Mouse (Mus musculus): ENCODE results near the gene S100a6. TPM values are rescaled to one million over a fixed set of nuclear protein-coding genes. Genes with fewer than 3 reads are reported as not detected.
A peak's percentile ranks its signal among the peaks of the same experiment; 100 is the strongest.

Gene S100a6
- polyA plus RNA-seq, 1 experiment from 2014 or later, result 28.9 TPM

DNA sequence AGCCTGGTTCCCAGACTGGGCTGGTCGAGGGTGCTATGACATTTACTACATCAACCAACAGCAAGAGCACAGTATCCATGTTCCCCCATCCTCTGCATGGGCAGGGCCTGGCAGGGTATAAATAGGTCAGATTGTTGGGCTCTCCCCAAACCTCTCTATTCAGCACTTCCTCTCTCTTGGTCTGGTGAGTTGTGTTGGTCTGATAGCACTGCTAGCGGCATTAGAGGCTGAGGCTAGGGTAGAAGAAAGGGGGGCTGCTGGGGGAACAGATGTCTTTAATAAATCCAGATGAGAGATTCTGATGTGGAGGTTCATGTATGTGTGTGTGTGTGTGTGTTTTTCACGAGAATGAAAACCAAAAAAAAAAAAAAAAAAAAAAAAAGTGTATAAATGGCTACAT lies 9.1 kb upstream of the S100a6 start, which contains the start of gene S100a4:
TSS of gene S100a4 (plus strand) at position 149 of the 400 bp plus-strand sequence.
- H3K9me3 ChIP-seq, result no peaks in the 10 kb centered on the region
- 0 out of 2 replicates have a peak within 1 kb of the TSS, but pooled peaks have one; percentile 13 for H3K27ac ChIP-seq
- 0 out of 2 replicates have a peak, but pooled peaks cover 15% of the 10 kb centered on the region for H3K4me1 ChIP-seq
- no peak for DNase-seq (ENCODE audit: low spot score)
- no peaks in the 10 kb centered on the region for H3K27me3 ChIP-seq (ENCODE audit: insufficient read depth, poor library complexity, severe bottlenecking)
- H3K36me3 ChIP-seq, result no peaks in the 10 kb centered on the region
- H3K4me3 ChIP-seq, result no peak within 1 kb of the TSS
- 47% methylated on average over 3 of the region's 3 CpGs for WGBS

DNA sequence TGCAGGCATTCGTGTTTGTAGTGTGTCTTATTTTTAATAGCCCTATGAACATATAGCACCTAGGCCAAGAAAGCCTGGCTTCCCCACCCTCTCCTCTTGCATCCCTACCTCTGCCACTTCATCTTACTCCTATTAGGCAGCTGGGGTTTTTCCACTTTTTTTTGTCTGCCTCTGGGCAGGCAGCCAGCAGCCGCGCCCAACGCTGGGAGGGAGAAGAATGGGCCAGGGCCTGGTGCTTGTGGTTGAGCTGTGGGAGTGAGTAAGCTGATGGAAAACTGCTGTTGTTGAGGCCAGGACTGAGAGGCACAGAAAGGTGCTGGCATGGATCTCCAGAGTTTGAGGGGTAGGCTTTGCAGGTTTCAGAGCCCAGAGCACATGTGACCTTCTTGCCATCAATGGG lies 8.3 kb upstream of the S100a6 start:
- Histone ChIP-seq H3K27me3 (ENCODE audit: insufficient read depth, poor library complexity, severe bottlenecking) (no peaks in the 10 kb centered on the region), H3K4me3 (no peak overlapping the region), H3K36me3 (no peaks in the 10 kb centered on the region), H3K9me3 (no peaks in the 10 kb centered on the region), H3K27ac (0 out of 2 replicates have a peak overlapping the region, but pooled peaks have one; percentile 13), H3K4me1 (0 out of 2 replicates have a peak, but pooled peaks cover 15% of the 10 kb centered on the region)
- DNase-seq (ENCODE audit: low spot score), result peak; percentile 82
- whole genome bisulfite sequencing, result 69% methylated on average over 4 of the region's 4 CpGs

DNA sequence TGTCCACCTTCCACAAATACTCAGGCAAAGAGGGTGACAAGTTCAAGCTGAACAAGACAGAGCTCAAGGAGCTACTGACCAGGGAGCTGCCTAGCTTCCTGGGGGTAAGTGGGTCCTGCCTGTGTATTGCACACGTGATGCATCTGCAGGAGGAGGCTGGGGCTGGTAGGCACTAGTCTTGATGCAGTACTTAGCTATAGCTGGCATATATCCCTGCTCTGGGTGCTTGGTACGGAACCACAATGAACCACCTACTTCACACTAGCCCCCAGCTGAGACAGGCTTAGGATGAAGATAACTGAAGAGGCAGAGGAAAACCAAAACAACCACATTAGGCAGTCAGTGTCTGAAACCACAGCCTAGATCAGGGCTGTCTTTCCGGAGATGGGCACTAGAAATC lies 7.6 kb upstream of the S100a6 start:
- no peak for DNase-seq (ENCODE audit: low spot score)
- WGBS, result 78% methylated on average over 3 of the region's 3 CpGs
- no peaks in the 10 kb centered on the region for H3K27me3 ChIP-seq (ENCODE audit: insufficient read depth, poor library complexity, severe bottlenecking)
- no peak overlapping the region for H3K4me3 ChIP-seq
- H3K27ac ChIP-seq, result no peak overlapping the region
- no peaks in the 10 kb centered on the region for H3K36me3 ChIP-seq
- H3K4me1 ChIP-seq, result 0 out of 2 replicates have a peak, but pooled peaks cover 15% of the 10 kb centered on the region
- H3K9me3 ChIP-seq, result no peaks in the 10 kb centered on the region

DNA sequence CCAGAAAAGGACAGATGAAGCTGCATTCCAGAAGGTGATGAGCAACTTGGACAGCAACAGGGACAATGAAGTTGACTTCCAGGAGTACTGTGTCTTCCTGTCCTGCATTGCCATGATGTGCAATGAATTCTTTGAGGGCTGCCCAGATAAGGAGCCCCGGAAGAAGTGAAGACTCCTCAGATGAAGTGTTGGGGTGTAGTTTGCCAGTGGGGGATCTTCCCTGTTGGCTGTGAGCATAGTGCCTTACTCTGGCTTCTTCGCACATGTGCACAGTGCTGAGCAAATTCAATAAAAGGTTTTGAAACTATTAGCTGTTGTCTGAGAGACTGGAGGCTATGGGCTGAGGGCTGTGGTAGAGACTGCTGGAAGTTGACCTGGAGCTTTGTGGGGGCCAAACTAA lies 6.9 kb upstream of the S100a6 start:
- Histone ChIP-seq H3K27me3 (ENCODE audit: insufficient read depth, poor library complexity, severe bottlenecking) (no peaks in the 10 kb centered on the region), H3K36me3 (no peaks in the 10 kb centered on the region), H3K27ac (no peak overlapping the region), H3K9me3 (no peaks in the 10 kb centered on the region), H3K4me3 (no peak overlapping the region), H3K4me1 (0 out of 2 replicates have a peak, but pooled peaks cover 15% of the 10 kb centered on the region)
- 72% methylated on average over 2 of the region's 2 CpGs for WGBS
- no peak for DNase-seq (ENCODE audit: low spot score)

DNA sequence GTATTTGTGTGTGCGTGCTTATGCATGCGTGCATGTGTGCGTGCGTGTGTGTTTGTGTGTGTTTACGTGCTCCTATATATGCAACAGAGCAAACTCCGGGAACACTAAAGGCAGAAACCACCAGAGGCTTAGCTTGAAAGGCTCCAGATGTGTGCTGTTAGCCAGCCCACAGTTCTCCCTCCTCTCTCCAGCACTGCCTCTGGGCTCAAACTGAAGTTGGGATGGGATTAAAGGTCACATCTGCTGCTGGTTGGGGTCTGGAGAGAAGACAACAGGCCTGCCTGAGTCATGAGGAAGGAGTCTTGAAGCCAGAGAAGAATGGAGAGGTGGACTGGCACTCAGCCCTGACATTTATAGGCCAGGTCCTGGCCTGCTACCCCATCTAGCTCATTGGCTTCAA lies 6.5 kb upstream of the S100a6 start:
- no peaks in the 10 kb centered on the region for H3K36me3 ChIP-seq
- 86% methylated on average over 6 of the region's 6 CpGs for WGBS
- no peak for DNase-seq (ENCODE audit: low spot score)
- H3K27me3 ChIP-seq (ENCODE audit: insufficient read depth, poor library complexity, severe bottlenecking), result no peaks in the 10 kb centered on the region
- H3K4me3 ChIP-seq, result no peak overlapping the region
- H3K4me1 ChIP-seq, result 0 out of 2 replicates have a peak, but pooled peaks cover 15% of the 10 kb centered on the region
- H3K9me3 ChIP-seq, result no peaks in the 10 kb centered on the region
- no peak overlapping the region for H3K27ac ChIP-seq

DNA sequence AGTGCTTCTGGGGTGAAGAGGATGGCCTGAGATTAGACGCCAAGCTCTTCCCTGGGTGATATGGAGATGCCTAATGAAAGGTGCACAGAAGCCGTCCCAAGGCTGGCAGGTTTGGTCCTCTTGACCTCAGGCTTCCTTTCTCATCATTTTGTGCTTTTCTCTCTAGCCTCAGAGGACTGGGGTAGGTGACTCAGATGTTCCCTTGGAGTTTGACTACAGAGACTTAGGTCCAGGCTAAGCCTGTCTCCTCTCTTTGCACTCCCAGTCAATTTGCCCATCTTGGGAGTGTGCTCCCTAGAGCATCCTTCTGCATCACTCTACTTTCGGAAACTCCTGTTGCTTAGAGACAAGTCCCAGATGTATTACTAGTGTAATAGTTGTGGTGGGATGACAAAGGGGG lies 5.3 kb upstream of the S100a6 start:
- H3K4me3 ChIP-seq, result no peak overlapping the region
- H3K9me3 ChIP-seq, result no peaks in the 10 kb centered on the region
- H3K27me3 ChIP-seq (ENCODE audit: insufficient read depth, poor library complexity, severe bottlenecking), result no peaks in the 10 kb centered on the region
- H3K36me3 ChIP-seq, result no peaks in the 10 kb centered on the region
- H3K4me1 ChIP-seq, result 0 out of 2 replicates have a peak, but pooled peaks cover 15% of the 10 kb centered on the region
- H3K27ac ChIP-seq, result no peak overlapping the region
- 74% methylated on average over 3 of the region's 3 CpGs for WGBS
- DNase-seq (ENCODE audit: low spot score), result no peak

DNA sequence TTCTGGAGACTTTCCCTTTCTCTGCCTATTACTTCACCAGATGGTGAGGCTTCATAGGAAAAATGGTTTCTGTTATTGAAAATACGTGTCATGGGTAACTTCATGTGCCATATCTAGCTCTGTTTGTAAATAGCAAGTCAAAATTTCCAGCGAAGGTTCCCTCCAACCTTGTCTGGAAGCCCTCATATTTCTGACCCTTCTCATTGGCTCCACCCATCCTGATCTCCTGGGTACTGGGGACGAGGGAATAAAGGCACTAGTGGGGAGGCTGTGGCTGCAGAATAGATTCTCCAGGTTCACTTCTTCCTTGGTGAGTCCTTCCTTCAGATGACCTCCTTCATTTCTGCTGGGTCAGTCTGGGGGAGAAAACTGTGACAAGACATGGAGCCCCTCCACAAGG lies 4.5 kb upstream of the S100a6 start, which contains the start of gene S100a5:
TSS of gene S100a5 (plus strand) at position 301 of the 400 bp plus-strand sequence.
- DNase-seq (ENCODE audit: low spot score), result no peak
- Histone ChIP-seq H3K27ac (no peak within 1 kb of the TSS), H3K36me3 (no peaks in the 10 kb centered on the region), H3K9me3 (no peaks in the 10 kb centered on the region), H3K4me3 (no peak within 1 kb of the TSS), H3K4me1 (peaks cover 19% of the 10 kb centered on the region), H3K27me3 (ENCODE audit: insufficient read depth, poor library complexity, severe bottlenecking) (peaks cover 3% of the 10 kb centered on the region; the same call in 1 of the 2 replicates)
- 53% methylated on average over 3 of the region's 3 CpGs for WGBS

DNA sequence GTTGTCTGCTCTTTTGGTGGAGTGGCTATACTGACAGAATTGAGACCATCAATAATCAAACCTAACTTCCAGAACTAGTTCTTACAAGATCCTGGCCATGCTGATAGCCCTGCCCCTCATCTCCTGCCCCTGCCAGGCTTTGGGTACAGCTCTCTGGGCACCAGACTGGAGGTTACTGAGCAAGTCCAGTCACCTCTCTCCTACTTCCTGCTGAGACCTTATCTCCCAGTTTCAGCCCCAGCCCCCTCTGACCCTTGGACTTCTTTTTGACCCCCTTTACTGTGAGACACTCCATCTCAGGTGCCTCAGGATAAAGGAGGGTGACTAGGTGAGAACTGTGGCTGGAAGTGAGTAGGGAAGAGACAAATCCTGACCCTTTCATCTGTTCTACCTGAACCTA lies 3.6 kb upstream of the S100a6 start:
- Histone ChIP-seq H3K4me1 (peaks cover 21% of the 10 kb centered on the region), H3K36me3 (no peaks in the 10 kb centered on the region), H3K9me3 (no peaks in the 10 kb centered on the region), H3K4me3 (no peak overlapping the region), H3K27ac (no peak overlapping the region), H3K27me3 (ENCODE audit: insufficient read depth, poor library complexity, severe bottlenecking) (peaks cover 11% of the 10 kb centered on the region; the same call in 1 of the 2 replicates)
- DNase-seq (ENCODE audit: low spot score), result no peak

DNA sequence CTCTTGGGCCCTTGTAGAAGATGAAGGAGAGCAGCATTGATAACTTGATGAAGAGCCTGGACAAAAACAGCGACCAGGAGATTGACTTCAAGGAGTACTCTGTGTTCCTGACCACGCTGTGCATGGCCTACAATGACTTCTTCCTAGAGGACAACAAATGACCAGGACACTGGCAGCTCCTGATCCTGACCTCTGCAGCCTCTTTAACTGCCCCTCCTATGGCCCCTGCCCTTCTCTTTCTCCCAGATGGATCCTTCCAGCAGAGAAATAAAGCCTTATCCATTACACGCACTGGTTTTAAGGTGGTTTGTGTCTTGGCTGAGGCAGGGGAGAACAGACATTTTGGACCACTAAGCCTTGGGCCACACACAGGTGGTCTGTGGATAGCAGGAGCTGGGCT lies 1.2 kb upstream of the S100a6 start:
- Histone ChIP-seq H3K4me3 (no peak overlapping the region), H3K27ac (no peak overlapping the region), H3K36me3 (no peaks in the 10 kb centered on the region), H3K4me1 (peaks cover 15% of the 10 kb centered on the region), H3K27me3 (ENCODE audit: insufficient read depth, poor library complexity, severe bottlenecking) (peaks cover 16% of the 10 kb centered on the region; the same call in 1 of the 2 replicates), H3K9me3 (no peaks in the 10 kb centered on the region)
- WGBS, result 84% methylated on average over 3 of the region's 3 CpGs
- DNase-seq (ENCODE audit: low spot score), result no peak

DNA sequence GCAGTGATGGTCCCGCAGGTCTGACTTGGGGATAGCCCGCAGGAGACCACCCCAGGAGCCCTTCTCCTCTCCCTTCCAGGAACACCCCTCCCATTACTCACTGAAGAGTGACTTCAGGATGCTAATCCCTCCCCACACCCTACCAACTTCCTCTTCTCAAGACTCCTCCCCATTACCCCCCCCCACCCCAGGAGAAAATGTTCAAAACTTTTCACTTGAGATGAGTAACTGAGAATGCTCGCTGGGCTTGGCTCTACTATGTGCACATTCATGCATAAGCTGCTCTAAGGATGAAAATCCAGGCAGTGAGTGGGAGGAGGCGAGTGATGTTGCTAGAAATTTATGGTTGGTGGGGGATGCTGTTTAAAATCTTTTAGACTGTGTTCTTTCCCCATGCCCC lies 621 bp upstream of the S100a6 start:
- H3K9me3 ChIP-seq, result no peaks in the 10 kb centered on the region
- DNase-seq (ENCODE audit: low spot score), result no peak

DNA sequence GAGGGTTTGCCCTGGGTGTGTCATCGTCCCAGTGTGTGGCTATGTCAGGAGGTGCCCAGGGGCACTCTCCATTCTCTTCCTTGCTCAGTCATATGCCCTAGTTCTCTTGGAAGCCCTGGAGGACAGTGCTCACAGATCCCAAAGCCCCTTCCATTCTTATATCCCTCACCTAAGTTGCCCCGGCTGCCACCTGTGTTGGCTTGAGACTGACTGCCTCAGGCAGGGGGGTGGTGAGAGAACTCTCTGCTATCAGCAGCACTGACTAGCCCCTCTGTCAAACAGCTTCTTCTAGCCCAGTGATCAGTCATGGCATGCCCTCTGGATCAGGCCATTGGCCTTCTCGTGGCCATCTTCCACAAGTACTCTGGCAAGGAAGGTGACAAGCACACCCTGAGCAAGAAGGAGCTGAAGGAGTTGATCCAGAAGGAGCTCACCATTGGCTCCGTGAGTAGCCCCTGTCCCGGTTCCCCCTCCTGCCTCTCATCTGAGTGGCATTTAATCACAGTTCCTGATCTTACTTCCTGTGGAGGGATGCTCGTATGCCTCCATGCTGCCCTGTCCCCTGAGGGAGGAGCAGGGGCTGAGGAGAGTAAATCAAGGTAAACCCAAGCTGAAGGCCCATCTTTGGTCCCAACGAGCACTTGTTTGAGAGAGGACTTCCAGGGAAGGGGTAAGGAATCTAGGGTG lies 922 bp downstream of the S100a6 start:
- Histone ChIP-seq H3K27me3 (ENCODE audit: insufficient read depth, poor library complexity, severe bottlenecking) (peaks cover 16% of the 10 kb centered on the region; the same call in 1 of the 2 replicates), H3K4me3 (peak overlapping the region; percentile 54), H3K27ac (no peak overlapping the region), H3K36me3 (no peaks in the 10 kb centered on the region), H3K4me1 (peaks cover 15% of the 10 kb centered on the region), H3K9me3 (no peaks in the 10 kb centered on the region)
- DNase-seq (ENCODE audit: low spot score), result no peak
- WGBS, result 52% methylated on average over 7 of the region's 7 CpGs

More for the DNA sequence above, 621 bp upstream of the S100a6 start:
- Histone ChIP-seq H3K27me3 (ENCODE audit: insufficient read depth, poor library complexity, severe bottlenecking) (peaks cover 16% of the 10 kb centered on the region; the same call in 1 of the 2 replicates), H3K4me3 (no peak overlapping the region), H3K36me3 (no peaks in the 10 kb centered on the region), H3K4me1 (peaks cover 15% of the 10 kb centered on the region), H3K27ac (no peak overlapping the region)
- 59% methylated on average over 4 of the region's 4 CpGs for WGBS

DNA sequence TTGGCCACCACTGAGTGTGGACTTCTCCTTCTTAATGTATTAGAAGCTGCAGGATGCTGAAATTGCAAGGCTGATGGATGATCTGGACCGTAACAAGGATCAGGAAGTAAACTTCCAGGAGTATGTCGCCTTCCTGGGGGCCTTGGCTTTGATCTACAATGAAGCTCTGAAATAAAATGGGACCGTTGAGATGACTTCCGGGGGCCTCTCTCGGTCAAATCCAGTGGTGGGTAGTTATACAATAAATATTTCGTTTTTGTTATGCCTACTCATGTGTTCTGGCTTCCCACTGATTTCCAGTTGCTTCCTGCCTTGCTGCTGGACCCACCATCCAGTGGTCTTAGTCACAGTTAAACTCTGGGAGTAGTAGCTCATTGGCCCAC lies 1.5 kb downstream of the S100a6 start:
- Histone ChIP-seq H3K27me3 (ENCODE audit: insufficient read depth, poor library complexity, severe bottlenecking) (peaks cover 16% of the 10 kb centered on the region; the same call in 1 of the 2 replicates), H3K4me3 (no peak overlapping the region), H3K27ac (no peak overlapping the region), H3K36me3 (no peaks in the 10 kb centered on the region), H3K9me3 (no peaks in the 10 kb centered on the region), H3K4me1 (peaks cover 15% of the 10 kb centered on the region)
- no peak for DNase-seq (ENCODE audit: low spot score)
- WGBS, result 84% methylated on average over 6 of the region's 6 CpGs

DNA sequence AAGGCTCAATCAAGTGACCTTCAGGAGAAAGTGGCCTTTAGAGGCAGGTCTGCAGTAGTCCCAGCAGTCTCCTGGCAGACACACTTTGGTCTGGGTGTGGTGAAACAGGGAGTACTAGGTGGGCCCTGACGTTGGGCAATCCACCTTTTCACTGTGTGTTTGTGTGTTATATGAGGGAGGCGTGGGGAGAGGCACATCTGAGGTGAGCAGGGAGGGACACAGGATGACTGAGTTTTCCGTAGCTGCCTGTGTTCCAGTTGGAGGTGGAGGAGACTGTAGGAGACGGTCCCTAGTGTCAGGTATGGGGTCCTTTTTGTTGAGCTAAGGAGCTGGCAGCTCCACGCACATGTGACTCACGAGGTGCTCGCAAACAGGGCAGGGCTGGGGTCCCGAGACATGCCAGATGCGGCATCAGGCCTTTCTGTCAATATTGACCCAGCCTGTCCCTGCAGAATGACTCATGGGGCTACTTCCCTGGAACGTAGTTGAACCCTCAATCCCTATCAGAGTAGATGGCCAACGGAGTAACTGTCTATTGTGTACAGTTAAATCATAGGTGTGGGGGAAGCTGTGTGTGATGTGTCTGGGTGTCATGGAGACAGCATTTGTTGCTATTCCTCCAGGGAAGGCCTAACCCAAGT lies 2.0 kb downstream of the S100a6 start:
- Histone ChIP-seq H3K27me3 (ENCODE audit: insufficient read depth, poor library complexity, severe bottlenecking) (peaks cover 16% of the 10 kb centered on the region; the same call in 1 of the 2 replicates), H3K4me1 (peaks cover 15% of the 10 kb centered on the region), H3K4me3 (no peak overlapping the region), H3K27ac (no peak overlapping the region), H3K36me3 (no peaks in the 10 kb centered on the region), H3K9me3 (no peaks in the 10 kb centered on the region)
- 70% methylated on average over 11 of the region's 11 CpGs for WGBS
- no peak for DNase-seq (ENCODE audit: low spot score)
